Mouse (Mus musculus): Measurements from ENCODE around the gene Mrpl55. TPM values are rescaled to one million over a fixed set of nuclear protein-coding genes. Genes with fewer than 3 reads are reported as not detected.

Gene Mrpl55
- polyA plus RNA-seq, 1 experiment from 2014 or later: 91.1 TPM

Other genes starting within 250 kb of the Mrpl55 start
- gene Hist3h2a, start 247.8 kb upstream of the Mrpl55 start, polyA plus RNA-seq (2015; fragmentation: Nextera tagmentation; extraction: Ambion mirVana): 107 and 115 TPM in 2 replicates
- 1.3 and 2.1 TPM in 2 replicates for gene Trim17, start 247.8 kb upstream of the Mrpl55 start, polyA plus RNA-seq (2015; fragmentation: Nextera tagmentation; extraction: Ambion mirVana)
- 19.5 and 22.3 TPM in 2 replicates for gene Trim11, start 224.4 kb upstream of the Mrpl55 start, polyA plus RNA-seq (2015; fragmentation: Nextera tagmentation; extraction: Ambion mirVana)
- 0.29 and 0.36 TPM in 2 replicates for gene Obscn, start 66.1 kb upstream of the Mrpl55 start, polyA plus RNA-seq (2015; fragmentation: Nextera tagmentation; extraction: Ambion mirVana)
- gene Iba57, start 38.7 kb upstream of the Mrpl55 start, polyA plus RNA-seq (2015; fragmentation: Nextera tagmentation; extraction: Ambion mirVana): 7.3 and 7.6 TPM in 2 replicates
- gene Gjc2, start 19.3 kb upstream of the Mrpl55 start, polyA plus RNA-seq (2015; fragmentation: Nextera tagmentation; extraction: Ambion mirVana): 0.21 and 0.30 TPM in 2 replicates
- gene Guk1, start 10.3 kb upstream of the Mrpl55 start, polyA plus RNA-seq (2015; fragmentation: Nextera tagmentation; extraction: Ambion mirVana): 242 and 261 TPM in 2 replicates
- gene 2310033P09Rik, start 5.8 kb downstream of the Mrpl55 start, polyA plus RNA-seq (2015; fragmentation: Nextera tagmentation; extraction: Ambion mirVana): 25.0 and 25.2 TPM in 2 replicates
- 644 and 651 TPM in 2 replicates for gene Arf1, start 25.8 kb downstream of the Mrpl55 start, polyA plus RNA-seq (2015; fragmentation: Nextera tagmentation; extraction: Ambion mirVana)
- 0.21 and 0.26 TPM in 2 replicates for gene Wnt3a, start 88.3 kb downstream of the Mrpl55 start, polyA plus RNA-seq (2015; fragmentation: Nextera tagmentation; extraction: Ambion mirVana)
- gene Wnt9a, start 104.4 kb downstream of the Mrpl55 start, polyA plus RNA-seq (2015; fragmentation: Nextera tagmentation; extraction: Ambion mirVana): 3.0 and 3.6 TPM in 2 replicates
- not detected in 2 replicates for gene Prss38, start 173.2 kb downstream of the Mrpl55 start, polyA plus RNA-seq (2015; fragmentation: Nextera tagmentation; extraction: Ambion mirVana)
- gene Jmjd4, start 247.6 kb downstream of the Mrpl55 start, polyA plus RNA-seq (2015; fragmentation: Nextera tagmentation; extraction: Ambion mirVana): 17.9 and 18.3 TPM in 2 replicates
- 557 and 614 TPM in 2 replicates for gene Snap47, start 248.7 kb downstream of the Mrpl55 start, polyA plus RNA-seq (2015; fragmentation: Nextera tagmentation; extraction: Ambion mirVana)